Comparison of ENCODE assay signal across 17 mouse cellular contexts in the genomic region with DNA sequence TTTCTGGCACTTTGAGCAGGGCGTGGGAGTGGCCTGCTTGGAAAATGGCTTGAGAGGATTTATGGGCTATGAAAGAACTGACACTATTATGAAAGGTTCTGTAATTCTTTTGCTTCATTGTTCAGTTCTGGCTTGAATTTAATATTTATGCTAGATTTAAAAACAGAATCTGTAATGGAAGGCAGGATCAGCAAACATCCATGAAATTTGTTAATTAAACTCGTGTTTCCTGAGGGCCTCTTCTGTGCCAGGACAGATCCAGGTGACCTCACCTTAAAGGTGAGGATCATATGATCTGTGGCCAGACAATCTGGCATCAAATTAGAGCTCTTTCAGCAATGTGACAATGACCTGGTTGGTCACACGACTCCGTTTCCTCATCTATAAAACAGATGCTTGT.
"Had no signal": no experiment of that assay in that cellular context is flagged by ENCODE, and none has a peak within 500 bp of the region (broad histone marks: within the 10 kb centered on the region; RNA-seq: fewer than 3 reads in every experiment).

No protein-coding gene starts in this region.

- H3K4me3 ChIP-seq: liver, embryonic 15.5 days; lung, embryonic 15.5 days; midbrain, embryonic 10.5 days; midbrain, embryonic 12.5 days; neural tube, embryonic 12.5 days; stomach, embryonic 15.5 days had no signal

- ATAC-seq: liver, postnatal 0 days; lung, postnatal 0 days; midbrain, embryonic 16.5 days had no signal

- H3K9me3 ChIP-seq: liver, embryonic 15.5 days; lung, embryonic 15.5 days; midbrain, embryonic 10.5 days; midbrain, embryonic 12.5 days; neural tube, embryonic 12.5 days; stomach, embryonic 15.5 days had no signal

- H3K27ac ChIP-seq: liver, embryonic 15.5 days; lung, embryonic 15.5 days; midbrain, embryonic 10.5 days; midbrain, embryonic 12.5 days; neural tube, embryonic 12.5 days; stomach, embryonic 15.5 days; stomach, postnatal 0 days had no signal

- H3K27me3 ChIP-seq: liver, embryonic 15.5 days; lung, embryonic 15.5 days; midbrain, embryonic 12.5 days; neural tube, embryonic 12.5 days; stomach, embryonic 15.5 days had no signal

- DNase-seq: liver, postnatal 0 days; lung, adult 2 months; lung, postnatal 4 days; midbrain, embryonic 14.5 days; right cerebral cortex, postnatal 14 days; thymus, adult 18-20 months; thymus, postnatal 25 days; thymus, postnatal 4 days had no signal

- H3K4me1 ChIP-seq: liver, embryonic 15.5 days; lung, embryonic 15.5 days; midbrain, embryonic 10.5 days; midbrain, embryonic 12.5 days; neural tube, embryonic 12.5 days; stomach, embryonic 15.5 days had no signal

- H3K4me2 ChIP-seq: liver, embryonic 15.5 days; lung, embryonic 15.5 days; midbrain, embryonic 12.5 days; neural tube, embryonic 12.5 days; stomach, embryonic 15.5 days had no signal

- H3K36me3 ChIP-seq: liver, embryonic 15.5 days; lung, embryonic 15.5 days; midbrain, embryonic 10.5 days; midbrain, embryonic 12.5 days; neural tube, embryonic 12.5 days; stomach, embryonic 15.5 days had no signal

- H3K9ac ChIP-seq: liver, embryonic 15.5 days; liver, postnatal 0 days; lung, embryonic 15.5 days; midbrain, embryonic 12.5 days; neural tube, embryonic 12.5 days; stomach, embryonic 15.5 days had no signal
